Mouse (Mus musculus): Measurements from ENCODE around the gene Fermt2.

Gene Fermt2

DNA sequence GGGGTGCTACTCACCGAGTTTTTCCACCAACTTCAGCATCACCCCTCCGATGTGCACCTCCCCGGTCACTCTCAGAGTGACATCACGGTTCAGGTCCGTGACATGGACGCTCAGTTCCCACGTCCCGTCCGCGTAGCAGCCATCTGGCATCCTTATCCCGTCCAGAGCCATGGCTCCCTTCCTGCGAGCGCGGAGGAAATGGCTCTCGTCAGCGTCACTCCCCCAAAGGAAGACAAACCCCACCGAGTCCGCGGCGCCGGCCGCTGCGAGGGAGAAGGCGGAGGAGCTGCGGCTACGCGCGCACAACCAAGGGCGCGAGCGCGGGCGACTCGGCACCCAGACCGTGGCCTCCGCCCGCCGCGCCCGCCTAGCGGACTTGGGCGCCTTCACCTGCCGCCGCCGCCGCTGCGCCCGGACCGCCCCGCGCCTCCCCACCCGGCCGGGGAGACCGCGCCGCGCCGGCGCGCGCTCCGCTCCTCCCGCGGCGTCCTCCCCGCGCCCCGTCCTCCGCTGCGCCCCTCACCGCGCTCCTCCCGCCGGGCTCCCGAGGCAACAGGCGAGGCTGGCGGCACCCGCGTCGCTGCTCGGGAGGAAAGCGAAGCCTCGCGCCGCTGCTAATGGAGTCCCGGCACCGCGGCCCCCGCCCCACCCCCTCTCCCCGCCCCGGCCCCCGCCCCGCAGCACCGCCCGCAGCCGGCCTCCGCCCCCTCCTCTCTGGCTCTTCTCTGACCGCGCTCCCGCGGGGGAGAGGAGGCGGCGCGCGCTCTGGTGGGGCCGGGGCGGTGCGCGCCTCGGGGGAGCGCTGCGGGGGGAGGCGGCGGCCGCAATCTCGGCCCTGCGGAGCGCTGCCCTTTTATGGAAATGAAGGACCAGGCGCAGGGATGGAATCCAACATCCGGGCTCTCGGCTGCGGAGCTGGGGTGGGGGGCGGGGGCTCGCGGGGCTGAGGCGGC is at the start of gene Fermt2:
TSS of gene Fermt2 (minus strand) at position 708 of the 953 bp plus-strand sequence.
- in situ Hi-C loops (cut with MboI, MseI) = no loop called here

DNA sequence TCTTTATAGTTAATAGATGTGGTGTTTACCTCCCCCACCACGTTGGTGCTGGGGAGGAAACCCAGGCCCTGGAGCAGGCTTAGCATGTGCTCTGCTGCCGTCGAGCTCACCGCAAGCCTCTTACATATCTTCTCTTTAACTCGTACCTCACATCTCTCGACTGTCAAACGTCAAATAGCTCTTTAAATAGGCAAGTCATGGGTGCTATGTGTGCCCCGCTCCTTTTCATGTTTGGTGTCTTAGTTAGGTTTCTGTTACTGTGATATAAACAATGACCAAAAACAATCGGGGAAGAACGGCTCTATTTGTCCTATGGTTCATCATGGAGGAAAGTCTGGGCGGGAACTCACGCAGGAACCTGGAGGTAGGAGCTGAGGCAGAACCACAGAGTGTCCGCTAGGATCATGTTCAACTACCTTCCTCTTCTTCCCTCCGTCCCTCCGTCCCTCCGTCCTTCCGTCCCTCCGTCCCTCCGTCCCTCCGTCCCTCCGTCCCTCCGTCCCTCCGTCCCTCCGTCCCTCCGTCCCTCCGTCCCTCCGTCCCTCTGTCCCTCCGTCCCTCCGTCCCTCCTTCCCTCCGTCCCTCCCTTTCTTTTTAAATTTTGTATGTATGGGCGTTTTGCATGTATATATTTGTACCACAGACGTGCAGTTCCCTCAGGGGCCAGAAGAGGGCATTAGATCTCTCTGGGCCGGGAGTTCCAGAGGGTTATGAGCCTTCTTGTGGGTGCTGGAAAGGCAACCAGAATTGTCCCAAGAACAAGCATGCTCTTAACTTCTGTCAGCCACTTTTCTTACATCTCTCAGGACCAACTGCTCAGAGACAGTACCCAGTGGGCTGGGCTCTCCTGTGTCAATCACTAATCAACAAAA is 36.4 kb upstream of the Fermt2 start:
- in situ Hi-C loops (cut with MboI, MseI) = loop anchor here (5.0 kb wide), 1 partner anchor 126 kb away; no protein-coding TSS in a partner anchor

DNA sequence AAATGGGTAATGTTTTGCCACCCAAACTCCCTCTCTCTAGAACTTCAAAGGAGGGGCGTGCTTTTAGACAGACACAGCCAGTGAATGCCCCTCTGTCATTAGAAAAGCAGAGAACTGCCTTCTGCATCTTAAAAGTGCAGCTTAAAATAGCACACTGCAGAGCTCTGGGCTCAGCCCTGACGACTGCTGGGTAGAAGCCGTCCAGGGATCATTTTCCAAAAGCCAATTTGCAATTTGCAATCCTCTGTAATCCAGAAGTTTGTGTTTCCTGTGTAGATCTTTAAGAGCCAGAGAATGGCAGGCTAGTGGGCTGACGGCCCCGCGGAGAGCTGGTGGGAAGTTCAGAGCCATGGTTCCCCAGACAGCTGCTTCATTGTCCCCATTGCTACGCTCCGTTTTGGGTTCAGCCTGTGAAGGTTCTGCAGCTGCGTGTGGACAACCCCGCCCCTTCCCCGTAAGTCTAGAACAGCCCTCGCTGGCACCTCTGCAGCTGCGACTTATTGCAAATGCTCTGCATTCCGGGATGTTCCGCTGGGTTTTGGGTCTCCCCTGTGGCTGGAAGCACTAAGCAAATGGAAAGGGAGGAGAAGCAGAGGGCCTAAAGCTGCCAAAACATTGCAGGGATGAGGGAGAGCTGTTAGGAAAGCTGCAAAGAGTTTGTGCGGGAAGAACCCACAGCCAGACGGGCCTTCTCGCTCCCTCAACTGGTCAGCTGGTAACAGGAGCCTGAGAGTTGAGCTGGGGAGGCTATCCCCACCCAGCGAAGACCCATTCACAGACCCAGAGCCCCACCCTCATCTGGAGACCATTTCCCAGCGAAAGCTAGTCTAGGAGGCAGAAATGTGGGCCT is 35.5 kb upstream of the Fermt2 start:
- in situ Hi-C loops (cut with MboI, MseI) = loop anchor here (5.0 kb wide), 1 partner anchor 127 kb away; no protein-coding TSS in a partner anchor

DNA sequence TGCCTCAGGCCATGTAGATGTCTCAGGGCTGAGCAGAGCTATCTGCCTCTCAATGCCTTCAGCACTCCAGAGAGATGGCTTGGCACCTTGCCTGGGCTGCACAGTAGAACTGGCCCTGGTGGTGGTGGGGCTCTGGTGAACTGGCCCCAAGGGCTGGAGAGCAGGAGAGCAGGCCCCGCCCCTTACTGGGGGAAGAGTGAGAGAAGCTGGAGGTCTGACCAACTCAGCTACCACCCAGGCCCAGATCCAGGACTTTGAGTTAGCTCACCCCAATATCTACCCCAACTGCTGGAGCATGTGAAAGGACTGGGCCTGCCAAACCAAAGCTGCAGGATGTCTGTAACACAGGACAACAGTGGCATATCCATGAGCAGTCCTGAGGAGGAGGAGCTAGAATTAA is 33.7 kb upstream of the Fermt2 start:
- in situ Hi-C loops (cut with MboI, MseI) = loop anchor here (5.0 kb wide), 1 partner anchor 214 kb away; no protein-coding TSS in a partner anchor

DNA sequence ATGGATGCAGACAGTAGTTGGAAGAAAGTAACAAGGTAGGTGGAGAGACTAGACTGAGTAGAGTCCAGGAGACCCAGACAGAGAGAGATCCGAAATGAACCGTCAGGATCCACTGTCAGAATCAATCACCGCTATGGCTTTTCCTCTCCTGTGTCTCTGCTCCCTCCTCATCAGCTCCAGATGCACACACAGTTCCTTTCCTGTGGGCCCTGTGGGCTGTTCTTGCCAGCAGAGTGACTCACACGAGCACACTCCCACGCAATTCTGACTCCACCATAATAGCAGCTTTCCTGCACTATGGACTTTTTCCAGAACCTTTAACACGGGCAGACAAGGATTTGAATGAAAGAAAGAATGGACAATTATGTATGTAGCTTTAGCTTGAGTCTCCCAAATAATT is 31.8 kb upstream of the Fermt2 start:
- in situ Hi-C loops (cut with MboI, MseI) = loop anchor here (5.0 kb wide), 1 partner anchor 216 kb away; no protein-coding TSS in a partner anchor

- in situ Hi-C loops (cut with MboI, MseI) = no loop called here
Observed at GRCm38 (mm10) chr14:45559018-45559417, 29.1 kb upstream of the Fermt2 start.

DNA sequence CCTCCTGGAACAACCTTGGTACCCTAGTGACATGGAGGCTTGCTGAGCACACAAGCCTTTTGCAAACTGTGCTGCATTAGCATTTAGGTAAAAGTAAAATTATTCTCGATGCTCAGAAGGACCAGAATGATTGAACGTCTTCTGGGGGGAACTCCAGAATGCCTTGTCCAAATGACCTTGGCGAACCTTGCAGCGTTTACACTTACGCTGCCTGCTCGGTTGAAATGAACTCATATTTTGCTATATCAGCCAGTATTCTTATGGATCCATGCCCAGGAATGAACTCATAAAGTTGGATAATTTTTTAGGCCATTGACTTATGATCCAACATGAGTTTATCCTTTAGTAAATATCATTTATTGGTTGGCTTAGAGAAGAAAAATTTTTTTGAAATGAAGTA is 24.4 kb upstream of the Fermt2 start:
- in situ Hi-C loops (cut with MboI, MseI) = no loop called here

DNA sequence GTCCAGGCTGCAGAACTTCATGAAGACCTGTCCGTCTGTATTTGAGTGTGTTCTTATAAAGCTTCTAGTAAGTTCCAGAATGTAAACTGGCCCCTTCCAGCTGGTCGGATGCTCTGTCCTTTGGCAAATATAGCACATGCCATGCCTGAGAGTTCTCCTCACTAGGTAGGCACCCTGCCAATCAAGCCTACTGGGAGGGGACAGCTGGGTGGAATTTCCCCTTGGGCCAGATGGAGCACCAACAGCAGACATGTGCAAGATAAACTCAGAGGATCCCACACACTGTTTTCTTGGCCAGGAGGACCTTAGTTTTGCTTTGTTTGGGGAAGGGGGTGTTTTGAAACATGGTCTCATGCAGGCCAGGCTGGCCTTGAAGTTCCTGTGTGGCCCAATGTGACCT is 23.9 kb upstream of the Fermt2 start:
- in situ Hi-C loops (cut with MboI, MseI) = no loop called here

- in situ Hi-C loops (cut with MboI, MseI) = no loop called here
Observed at GRCm38 (mm10) chr14:45552431-45552830, 22.5 kb upstream of the Fermt2 start.

DNA sequence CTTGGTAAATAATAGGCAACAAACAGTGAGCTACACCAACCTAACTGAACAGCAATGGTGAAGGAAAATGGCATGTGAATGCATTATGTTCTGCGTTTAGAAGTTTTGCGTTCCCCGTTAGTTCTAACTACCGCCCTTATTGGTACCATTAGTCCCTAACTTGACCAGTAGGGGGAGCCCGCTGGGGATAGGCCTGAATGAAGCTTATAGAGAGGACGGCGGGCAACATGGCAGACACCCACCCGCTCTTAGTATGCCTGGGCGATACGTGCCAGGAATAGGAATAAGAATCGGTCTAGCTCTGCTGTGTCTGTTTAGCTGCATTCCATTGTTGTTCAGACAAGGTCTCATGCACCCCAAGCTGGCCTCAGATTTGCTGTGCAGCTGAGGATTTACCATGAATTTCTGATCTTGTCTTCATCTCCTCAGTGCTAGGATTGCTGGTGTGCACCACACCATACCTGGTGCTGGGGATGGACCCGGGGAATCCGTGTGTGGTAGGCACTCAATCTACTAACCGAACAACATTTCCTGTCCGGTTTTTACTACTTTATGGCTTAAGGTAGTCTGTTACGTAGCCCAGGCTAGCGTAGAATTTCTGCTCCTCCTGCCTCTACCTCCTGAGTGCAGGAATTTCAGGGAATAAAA is 21.3 kb upstream of the Fermt2 start:
- in situ Hi-C loops (cut with MboI, MseI) = no loop called here

- in situ Hi-C loops (cut with MboI, MseI) = no loop called here
Observed at GRCm38 (mm10) chr14:45550010-45550647, 20.2 kb upstream of the Fermt2 start.

DNA sequence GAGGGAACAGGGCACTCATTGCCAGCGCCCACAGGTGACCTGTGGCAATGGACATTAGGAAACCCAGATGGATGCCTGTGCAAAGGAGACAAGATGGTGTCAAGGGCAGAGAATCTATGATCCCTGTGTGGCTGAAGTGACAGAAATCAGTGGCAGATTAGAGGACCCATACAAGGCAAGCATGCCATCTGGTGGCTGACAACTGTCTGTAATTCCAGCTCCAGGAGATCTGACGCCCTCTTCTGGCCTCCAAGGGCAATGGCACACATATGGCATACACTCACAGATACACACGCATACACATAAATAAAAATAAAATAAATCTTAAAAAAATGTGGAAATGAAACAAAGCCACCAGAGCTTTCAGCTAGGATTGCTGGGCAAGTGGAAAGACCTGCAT is 18.2 kb upstream of the Fermt2 start:
- in situ Hi-C loops (cut with MboI, MseI) = no loop called here

DNA sequence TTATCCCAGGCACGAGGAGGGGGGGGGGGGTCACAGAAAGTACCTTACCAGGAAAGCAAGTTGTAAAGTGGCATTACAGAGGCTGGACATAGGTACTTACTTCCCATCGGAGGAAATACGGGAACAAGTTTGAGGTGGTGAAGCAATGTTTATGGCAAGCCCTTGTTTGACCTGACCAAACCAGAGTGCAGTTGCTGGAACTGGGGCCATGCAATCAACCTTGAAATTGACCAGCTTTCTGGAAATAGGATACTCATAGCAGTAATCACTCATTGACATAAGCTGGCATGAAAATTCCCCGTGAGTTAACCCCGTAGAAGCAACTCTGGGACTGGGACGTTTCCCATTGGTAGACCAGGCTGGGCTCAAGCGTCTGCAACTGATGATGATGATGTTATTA is 15.0 kb upstream of the Fermt2 start:
- in situ Hi-C loops (cut with MboI, MseI) = no loop called here

- in situ Hi-C loops (cut with MboI, MseI) = no loop called here
Observed at GRCm38 (mm10) chr14:45544026-45544425, 14.1 kb upstream of the Fermt2 start.

GRCm38 (mm10) chr14:45539659-45540468 is 9.9 kb upstream of the Fermt2 start:
- in situ Hi-C loops (cut with MboI, MseI) = no loop called here

GRCm38 (mm10) chr14:45530364-45531345 is 737 bp upstream of the Fermt2 start:
- in situ Hi-C loops (cut with MboI, MseI) = no loop called here

DNA sequence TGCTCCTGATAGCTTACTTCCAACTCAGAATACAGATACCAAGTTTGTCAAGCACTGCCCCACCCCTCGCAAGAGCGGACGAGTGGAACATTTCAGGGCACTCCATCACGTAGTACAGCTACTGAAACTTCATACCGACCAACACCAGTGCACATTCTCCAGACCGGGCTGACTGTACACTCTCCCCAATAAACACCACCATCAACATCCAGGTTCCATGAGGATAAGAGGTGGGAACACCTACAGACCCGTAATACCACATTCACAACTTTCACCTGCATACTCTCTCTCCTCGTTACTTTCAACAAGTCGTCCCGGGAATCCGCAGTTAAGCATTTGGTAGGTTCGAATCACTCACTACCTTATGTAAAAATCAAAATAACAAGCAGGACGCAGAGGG is 1.1 kb downstream of the Fermt2 start:
- in situ Hi-C loops (cut with MboI, MseI) = no loop called here

- in situ Hi-C loops (cut with MboI, MseI) = no loop called here
Observed at GRCm38 (mm10) chr14:45515771-45516170, 14.1 kb downstream of the Fermt2 start.
